Mouse (Mus musculus): Measurements from ENCODE around the gene Ajuba. TPM values are rescaled to one million over a fixed set of nuclear protein-coding genes. Genes with fewer than 3 reads are reported as not detected.

Gene Ajuba
- polyA plus RNA-seq, 1 experiment from 2014 or later: 9.8 TPM

DNA sequence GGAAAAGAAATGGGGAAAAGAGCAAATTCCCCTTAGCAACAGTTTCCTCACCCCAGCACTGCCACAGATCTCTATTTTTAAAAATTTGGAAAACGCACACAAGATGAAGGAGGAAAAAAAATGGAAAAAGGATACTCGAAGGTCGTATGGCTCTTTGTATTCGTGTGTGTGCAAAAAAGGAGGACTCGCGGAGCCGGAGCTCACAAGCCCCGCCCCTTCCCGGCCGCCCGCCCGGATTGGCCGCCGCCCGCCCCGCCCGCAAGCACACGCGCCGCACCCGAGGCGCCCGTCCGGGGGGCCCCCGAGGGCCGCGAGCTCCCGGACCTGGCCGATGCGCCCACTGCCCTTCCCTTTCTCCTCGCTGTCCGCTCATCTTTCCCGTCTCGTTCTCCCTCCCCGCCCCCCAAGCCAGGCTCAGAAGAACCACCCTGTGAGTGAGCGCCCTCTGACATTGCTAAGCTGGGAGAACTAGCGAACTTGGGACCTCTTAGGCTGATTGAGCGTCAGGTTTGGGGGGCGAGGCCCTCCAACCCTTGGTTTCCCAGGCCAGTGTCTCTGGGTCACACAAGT lies 28.5 kb upstream of the Ajuba start, which contains the start of gene 4931414P19Rik:
4931414P19Rik (minus strand) TSS at position 242 of the 570 bp plus-strand sequence.
- Histone ChIP-seq H3K4me3 (peak within 1 kb of the TSS; percentile 48), H3K36me3 (peaks cover 5% of the 10 kb centered on the region; the same call in 1 of the 2 replicates), H3K27ac (peak within 1 kb of the TSS; percentile 78), H3K4me1 (replicated peaks) (peaks cover 28% of the 10 kb centered on the region), H3K27me3 (no peaks in the 10 kb centered on the region), H3K4me2 (peak within 1 kb of the TSS; percentile 58), H3K9ac (peak within 1 kb of the TSS; percentile 63), H3K9me3 (no peaks in the 10 kb centered on the region)
- no peak; the same call in 1 of the 2 replicates for ATAC-seq (ENCODE audit: low FRiP score)
- WGBS: under 1% methylated on average over 36 of the region's 39 CpGs

GRCm38 (mm10) chr14:54603686-54604085 lies 26.3 kb upstream of the Ajuba start:
- 83% methylated on average over 8 of the region's 8 CpGs for WGBS
- H3K27ac ChIP-seq: peak overlapping the region; percentile 97
- ATAC-seq (ENCODE audit: low FRiP score): no peak

DNA sequence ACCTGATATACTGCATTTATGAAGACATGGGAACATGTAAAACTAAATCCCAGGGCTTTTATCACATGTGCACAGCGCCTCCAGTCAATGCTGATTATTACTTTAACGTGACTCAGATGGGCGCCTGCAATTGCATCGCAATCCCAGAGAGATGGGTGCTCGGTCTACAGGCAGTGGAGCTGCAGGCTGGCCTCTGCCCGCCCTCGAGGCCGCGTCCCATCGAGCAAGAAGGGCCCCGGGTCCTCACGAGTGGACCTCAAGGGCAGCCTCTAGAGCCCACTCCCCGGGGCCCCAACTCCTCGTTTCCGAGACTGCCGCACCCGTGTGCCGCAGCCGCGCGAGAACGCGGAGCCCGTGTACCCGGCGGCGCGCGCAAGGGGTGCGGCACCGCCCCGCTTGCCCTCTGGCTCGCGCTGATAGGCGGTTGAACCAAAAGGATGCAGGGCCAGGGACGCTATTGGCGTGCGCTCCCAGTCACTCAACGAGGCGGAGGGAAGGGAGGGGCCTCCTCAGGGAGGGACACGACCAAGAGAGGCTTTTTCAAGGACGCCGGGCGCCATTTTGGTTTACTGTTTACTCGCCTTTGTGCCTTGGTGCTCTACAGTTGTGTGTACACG lies 25.8 kb upstream of the Ajuba start:
- peak; percentile 99 for ATAC-seq (ENCODE audit: low FRiP score)
- WGBS: under 1% methylated on average over 46 of the region's 46 CpGs

More at GRCm38 (mm10) chr14:54603686-54604085, 26.3 kb upstream of the Ajuba start:
- Histone ChIP-seq H3K4me1 (replicated peaks) (peaks cover 28% of the 10 kb centered on the region), H3K27me3 (no peaks in the 10 kb centered on the region), H3K4me2 (peak overlapping the region; percentile 52), H3K9ac (no peak overlapping the region), H3K9me3 (no peaks in the 10 kb centered on the region), H3K36me3 (0 out of 2 replicates have a peak, but pooled peaks cover 4% of the 10 kb centered on the region), H3K4me3 (peak overlapping the region; percentile 55)

DNA sequence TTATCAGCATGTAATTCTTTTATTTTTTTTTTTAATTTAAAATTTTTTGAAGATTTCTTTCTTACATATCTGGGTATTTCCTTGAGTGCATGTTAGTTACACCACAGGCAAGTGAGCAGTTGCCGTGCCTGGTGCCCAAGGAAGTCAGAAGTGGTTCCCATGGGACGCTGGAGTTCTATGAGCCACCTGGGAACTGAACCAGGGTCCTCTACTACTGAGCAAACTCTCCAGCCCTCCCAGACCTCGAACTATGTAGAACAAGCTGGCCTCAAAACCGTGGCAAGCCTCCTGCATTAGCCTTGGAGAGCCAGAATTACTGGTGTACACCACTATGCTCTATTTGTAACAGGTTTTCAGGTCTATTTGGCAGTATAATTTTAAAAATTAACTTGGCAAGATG lies 25.3 kb upstream of the Ajuba start:
- Histone ChIP-seq H3K27ac (peak overlapping the region; percentile 97), H3K9me3 (no peaks in the 10 kb centered on the region), H3K4me1 (replicated peaks) (peaks cover 28% of the 10 kb centered on the region), H3K36me3 (0 out of 2 replicates have a peak, but pooled peaks cover 4% of the 10 kb centered on the region), H3K9ac (peak overlapping the region; percentile 81), H3K4me2 (peak overlapping the region; percentile 52), H3K4me3 (peak overlapping the region; percentile 55), H3K27me3 (no peaks in the 10 kb centered on the region)
- 39% methylated on average over 4 of the region's 4 CpGs for WGBS
- no peak for ATAC-seq (ENCODE audit: low FRiP score)

More for the DNA sequence above, 25.8 kb upstream of the Ajuba start:
- Histone ChIP-seq H3K4me2 (peak overlapping the region; percentile 52), H3K27ac (peak overlapping the region; percentile 97), H3K4me3 (peak overlapping the region; percentile 55), H3K4me1 (replicated peaks) (peaks cover 28% of the 10 kb centered on the region), H3K27me3 (no peaks in the 10 kb centered on the region), H3K9me3 (no peaks in the 10 kb centered on the region), H3K36me3 (0 out of 2 replicates have a peak, but pooled peaks cover 4% of the 10 kb centered on the region), H3K9ac (peak overlapping the region; percentile 81)

GRCm38 (mm10) chr14:54601601-54602000 lies 24.2 kb upstream of the Ajuba start:
- no peak overlapping the region for H3K4me2 ChIP-seq
- ATAC-seq (ENCODE audit: low FRiP score): no peak
- H3K9ac ChIP-seq: no peak overlapping the region
- 86% methylated on average over 2 of the region's 2 CpGs for WGBS
- H3K4me3 ChIP-seq: no peak overlapping the region
- H3K4me1 ChIP-seq (replicated peaks): peaks cover 28% of the 10 kb centered on the region
- H3K27ac ChIP-seq: no peak overlapping the region
- H3K9me3 ChIP-seq: no peaks in the 10 kb centered on the region
- no peaks in the 10 kb centered on the region for H3K27me3 ChIP-seq
- H3K36me3 ChIP-seq: peaks cover 4% of the 10 kb centered on the region; the same call in 1 of the 2 replicates

DNA sequence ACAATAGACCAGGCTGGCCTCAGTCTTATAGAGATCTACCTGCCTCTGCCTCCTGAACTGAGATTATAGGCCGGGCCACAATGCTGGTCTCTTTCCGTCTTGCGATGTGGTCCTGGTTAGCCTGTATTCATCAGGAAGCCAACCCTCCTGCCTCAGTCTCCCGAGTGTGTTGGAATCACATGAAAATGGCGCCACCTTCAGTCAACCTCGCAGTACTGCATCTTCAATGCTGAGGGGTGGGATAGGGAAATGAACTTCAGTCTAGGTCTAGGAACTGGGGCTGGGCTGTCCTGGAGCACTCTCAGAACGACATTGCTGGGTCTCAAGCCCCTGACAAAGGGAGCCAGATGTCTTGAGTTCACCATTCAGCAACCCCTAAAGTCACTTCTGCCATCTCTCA lies 19.7 kb upstream of the Ajuba start:
- Histone ChIP-seq H3K36me3 (peaks cover 18% of the 10 kb centered on the region), H3K4me3 (no peak overlapping the region), H3K4me1 (replicated peaks) (peaks cover 7% of the 10 kb centered on the region), H3K27ac (no peak overlapping the region), H3K9ac (no peak overlapping the region), H3K4me2 (no peak overlapping the region), H3K9me3 (no peaks in the 10 kb centered on the region), H3K27me3 (no peaks in the 10 kb centered on the region)
- 81% methylated on average over 7 of the region's 7 CpGs for WGBS
- ATAC-seq (ENCODE audit: low FRiP score): no peak

DNA sequence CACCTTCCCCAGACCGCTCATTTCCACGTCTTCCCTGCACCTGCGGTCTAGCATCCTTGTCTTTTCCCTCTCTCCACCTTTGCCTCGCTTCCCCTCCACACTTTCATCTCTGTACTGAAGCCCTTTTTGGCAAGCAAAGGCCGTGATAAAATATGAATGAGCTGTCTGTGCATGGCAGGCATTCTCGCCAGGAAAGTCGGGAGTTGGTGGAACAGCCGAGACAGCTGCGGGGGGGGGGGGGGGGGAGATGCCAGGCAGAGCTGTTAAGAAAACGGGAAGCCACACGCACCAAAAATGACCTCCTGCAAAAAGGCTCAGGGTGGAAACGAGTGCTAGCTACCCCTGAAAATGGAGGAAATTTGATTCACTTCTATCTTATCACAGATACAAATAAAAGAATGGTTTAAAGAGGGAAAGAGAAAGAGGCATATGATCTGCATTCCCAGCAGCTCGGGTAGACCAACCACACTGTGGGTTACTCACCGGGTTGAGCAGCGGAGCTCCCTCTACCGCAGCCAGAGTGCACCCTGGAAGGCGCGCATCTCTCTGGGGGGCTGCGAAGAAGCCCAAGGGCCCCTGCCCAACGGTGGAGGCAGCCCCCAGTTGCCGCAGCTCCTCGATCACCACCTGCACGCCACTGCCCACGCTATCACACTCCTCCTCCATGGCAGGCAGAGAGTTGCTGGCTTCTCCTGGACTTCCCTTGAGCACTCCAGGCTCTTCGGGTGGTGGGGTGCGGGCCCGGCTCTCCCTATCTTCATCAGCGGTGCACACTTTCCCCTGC lies 17.5 kb upstream of the Ajuba start:
- ATAC-seq (ENCODE audit: low FRiP score): no peak
- no peak overlapping the region for H3K4me3 ChIP-seq
- H3K4me2 ChIP-seq: no peak overlapping the region
- H3K27me3 ChIP-seq: no peaks in the 10 kb centered on the region
- H3K9me3 ChIP-seq: no peaks in the 10 kb centered on the region
- H3K27ac ChIP-seq: no peak overlapping the region
- H3K4me1 ChIP-seq (replicated peaks): peaks cover 7% of the 10 kb centered on the region; the same call in 1 of the 2 replicates
- WGBS: 70% methylated on average over 27 of the region's 28 CpGs
- peaks cover 32% of the 10 kb centered on the region for H3K36me3 ChIP-seq
- 0 out of 2 replicates have a peak overlapping the region, but pooled peaks have one; percentile 29 for H3K9ac ChIP-seq

GRCm38 (mm10) chr14:54594055-54594454 lies 16.7 kb upstream of the Ajuba start:
- Histone ChIP-seq H3K36me3 (peaks cover 31% of the 10 kb centered on the region), H3K9me3 (no peaks in the 10 kb centered on the region), H3K27ac (no peak overlapping the region), H3K27me3 (no peaks in the 10 kb centered on the region), H3K4me2 (no peak overlapping the region), H3K4me1 (replicated peaks) (peaks cover 7% of the 10 kb centered on the region; the same call in 1 of the 2 replicates), H3K9ac (no peak overlapping the region), H3K4me3 (no peak overlapping the region)
- 89% methylated on average over 3 of the region's 3 CpGs for WGBS
- ATAC-seq (ENCODE audit: low FRiP score): no peak

DNA sequence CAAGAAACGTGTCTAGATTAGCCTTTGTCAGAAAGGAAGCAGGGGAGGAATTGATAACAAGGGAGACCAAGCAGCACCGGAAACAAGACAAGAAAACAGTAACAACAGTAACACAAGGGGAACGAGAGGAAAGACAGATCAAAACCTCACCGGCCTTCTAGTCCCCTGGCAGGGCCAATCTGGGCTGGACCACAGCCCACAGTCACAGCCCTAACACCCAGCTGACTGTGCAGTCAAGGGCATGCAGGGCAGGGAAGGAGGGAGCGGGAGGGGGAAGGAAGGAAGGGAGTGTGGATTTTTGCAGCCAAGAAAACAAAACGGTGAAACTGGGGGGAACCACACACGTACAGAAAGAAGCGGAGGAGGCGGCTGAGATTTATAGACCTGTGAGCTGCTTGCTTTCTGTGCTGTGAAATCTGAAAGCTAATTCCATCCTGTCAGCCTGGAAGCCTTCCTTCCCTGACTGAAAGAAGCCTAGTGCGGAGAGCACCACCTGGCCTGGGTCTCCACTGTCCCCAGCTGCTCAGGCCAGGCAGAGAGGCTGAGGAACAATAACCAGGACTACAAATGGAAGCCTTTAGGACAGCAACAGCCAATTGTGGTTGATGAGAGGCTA lies 15.1 kb upstream of the Ajuba start:
- WGBS: 66% methylated on average over 10 of the region's 10 CpGs
- Histone ChIP-seq H3K36me3 (peaks cover 27% of the 10 kb centered on the region), H3K9me3 (no peaks in the 10 kb centered on the region), H3K4me1 (replicated peaks) (peaks cover 7% of the 10 kb centered on the region; the same call in 1 of the 2 replicates), H3K27me3 (no peaks in the 10 kb centered on the region), H3K9ac (peak overlapping the region; percentile 56; the same call in 1 of the 2 replicates), H3K4me3 (no peak overlapping the region), H3K4me2 (no peak overlapping the region), H3K27ac (peak overlapping the region; percentile 44)
- ATAC-seq (ENCODE audit: low FRiP score): no peak

DNA sequence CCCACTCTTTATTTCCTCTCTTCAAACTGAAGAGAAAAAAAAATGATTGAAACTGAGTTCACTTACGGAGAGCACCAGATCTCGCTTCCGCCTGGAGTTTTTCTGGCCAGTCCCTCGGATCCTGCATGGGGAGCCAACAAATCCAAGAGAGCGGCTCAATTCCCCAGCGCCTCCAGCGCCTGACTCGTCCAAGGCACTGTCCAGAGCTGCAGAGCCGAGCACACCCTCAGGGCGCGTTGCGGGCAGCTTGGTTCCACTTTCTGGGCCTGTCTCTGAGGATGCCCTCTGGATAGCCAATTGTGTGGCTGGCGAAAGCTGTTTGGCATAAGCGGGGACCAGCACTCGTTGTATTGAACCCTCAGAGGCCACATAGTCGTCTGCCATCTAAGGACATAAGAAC lies 13.7 kb upstream of the Ajuba start:
- no peaks in the 10 kb centered on the region for H3K27me3 ChIP-seq
- H3K9me3 ChIP-seq: no peaks in the 10 kb centered on the region
- H3K4me3 ChIP-seq: no peak overlapping the region
- no peak overlapping the region for H3K27ac ChIP-seq
- WGBS: 92% methylated on average over 16 of the region's 16 CpGs
- H3K36me3 ChIP-seq: peaks cover 27% of the 10 kb centered on the region
- H3K4me2 ChIP-seq: no peak overlapping the region
- H3K9ac ChIP-seq: no peak overlapping the region
- ATAC-seq (ENCODE audit: low FRiP score): no peak
- H3K4me1 ChIP-seq (replicated peaks): peaks cover 7% of the 10 kb centered on the region; the same call in 1 of the 2 replicates

DNA sequence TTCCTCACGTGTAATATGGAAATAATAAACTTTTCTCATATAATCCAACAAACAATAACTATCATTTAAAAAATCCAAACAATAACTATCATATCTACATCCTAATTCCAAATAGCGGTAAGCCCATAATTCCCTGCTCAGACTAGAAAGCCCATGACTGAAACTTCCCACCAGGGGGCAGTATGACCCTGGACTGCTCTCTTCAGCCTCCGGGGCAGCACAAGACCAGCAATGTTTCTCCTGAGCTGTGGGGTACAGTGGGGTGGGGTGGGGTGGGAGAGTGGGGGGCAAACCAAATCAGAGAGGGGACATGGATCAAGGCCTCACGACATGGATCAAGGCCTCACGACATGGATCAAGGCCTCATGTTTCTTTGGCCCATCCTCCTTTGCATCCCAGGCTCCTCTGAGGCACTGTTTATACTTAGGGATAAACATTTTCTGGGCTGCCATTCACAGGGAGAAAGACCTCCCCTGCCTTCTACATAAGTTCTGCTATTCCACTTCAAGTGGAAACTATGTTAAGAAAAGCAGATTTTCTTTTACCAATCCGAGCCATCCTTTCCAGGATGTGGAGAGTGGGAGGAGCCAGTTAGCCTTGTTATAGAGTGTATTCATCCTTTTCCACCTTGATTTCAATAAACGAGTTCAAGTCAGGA lies 6.5 kb upstream of the Ajuba start:
- Histone ChIP-seq H3K27me3 (0 out of 2 replicates have a peak, but pooled peaks cover 5% of the 10 kb centered on the region), H3K4me2 (no peak overlapping the region), H3K27ac (no peak overlapping the region), H3K36me3 (peaks cover 26% of the 10 kb centered on the region), H3K4me1 (replicated peaks) (no peaks in the 10 kb centered on the region), H3K9ac (no peak overlapping the region), H3K4me3 (no peak overlapping the region), H3K9me3 (no peaks in the 10 kb centered on the region)
- ATAC-seq (ENCODE audit: low FRiP score): no peak
- 48% methylated on average over 7 of the region's 7 CpGs for WGBS

All from hindbrain, embryonic 13.5 days (tissue).